Mouse (Mus musculus): ENCODE results near the gene Ddx20. TPM values are rescaled to one million over a fixed set of nuclear protein-coding genes. Genes with fewer than 3 reads are reported as not detected.

The Ddx20 gene
- 1 to 10 TPM; 9.7 to 9.8 TPM for polyA plus RNA-seq (2017; shearing (Covaris generic))

- peak; percentile 89 for ATAC-seq
Measured at GRCm38 (mm10) chr3:105687324-105688060, at the start of gene Ddx20. TSS of gene Ddx20 (minus strand) at chr3:105687574.

GRCm38 (mm10) chr3:105737070-105737469, 49.7 kb upstream of the Ddx20 start:
- ATAC-seq: no peak

- no peak for ATAC-seq
Measured at GRCm38 (mm10) chr3:105736148-105736547, 48.8 kb upstream of the Ddx20 start.

GRCm38 (mm10) chr3:105735285-105735684, 47.9 kb upstream of the Ddx20 start:
- no peak for ATAC-seq

GRCm38 (mm10) chr3:105733538-105733937, 46.2 kb upstream of the Ddx20 start:
- ATAC-seq: no peak

- ATAC-seq: no peak
Measured at GRCm38 (mm10) chr3:105732360-105732759, 45.0 kb upstream of the Ddx20 start.

GRCm38 (mm10) chr3:105726037-105726436, 38.7 kb upstream of the Ddx20 start:
- no peak for ATAC-seq

- no peak for ATAC-seq
Measured at GRCm38 (mm10) chr3:105722510-105722909, 35.1 kb upstream of the Ddx20 start.

GRCm38 (mm10) chr3:105721681-105722201, 34.4 kb upstream of the Ddx20 start:
- ATAC-seq: no peak

- no peak for ATAC-seq
Measured at GRCm38 (mm10) chr3:105720514-105720913, 33.1 kb upstream of the Ddx20 start.

GRCm38 (mm10) chr3:105719979-105720378, 32.6 kb upstream of the Ddx20 start:
- no peak for ATAC-seq

GRCm38 (mm10) chr3:105718746-105719145, 31.4 kb upstream of the Ddx20 start:
- no peak for ATAC-seq

GRCm38 (mm10) chr3:105717856-105718555, 30.6 kb upstream of the Ddx20 start:
- ATAC-seq: no peak

- no peak for ATAC-seq
Measured at GRCm38 (mm10) chr3:105716353-105717000, 29.1 kb upstream of the Ddx20 start.

GRCm38 (mm10) chr3:105714820-105715167, 27.4 kb upstream of the Ddx20 start:
- no peak for ATAC-seq

- ATAC-seq: no peak
Measured at GRCm38 (mm10) chr3:105714091-105714819, 26.9 kb upstream of the Ddx20 start.

- no peak for ATAC-seq
Measured at GRCm38 (mm10) chr3:105712827-105713226, 25.5 kb upstream of the Ddx20 start.

GRCm38 (mm10) chr3:105711741-105712140, 24.4 kb upstream of the Ddx20 start:
- no peak for ATAC-seq

- ATAC-seq: no peak
Measured at GRCm38 (mm10) chr3:105710246-105710645, 22.9 kb upstream of the Ddx20 start.

GRCm38 (mm10) chr3:105707590-105707989, 20.2 kb upstream of the Ddx20 start:
- ATAC-seq: no peak

- no peak for ATAC-seq
Measured at GRCm38 (mm10) chr3:105706366-105707020, 19.1 kb upstream of the Ddx20 start.

GRCm38 (mm10) chr3:105705561-105705960, 18.2 kb upstream of the Ddx20 start:
- no peak for ATAC-seq

Measured in activated CD4-positive, CD25-positive, alpha-beta regulatory T cell, adult 4 months (primary cell).